Mouse (Mus musculus) liver, embryonic 14.5 days (tissue): ENCODE results near the gene Aldh6a1.

Experiments
- CTCF ChIP-seq: IDR thresholded peaks from 2 replicates; pipeline ENCODE4 v1.5.1; 2016; ENCODE audit warnings: antibody characterized with exemption, low read depth, control low read depth
- EP300 ChIP-seq: IDR thresholded peaks from 2 replicates; pipeline ENCODE4 v1.6.1; 2016; ENCODE audit warnings: antibody characterized with exemption, low read depth

DNA sequence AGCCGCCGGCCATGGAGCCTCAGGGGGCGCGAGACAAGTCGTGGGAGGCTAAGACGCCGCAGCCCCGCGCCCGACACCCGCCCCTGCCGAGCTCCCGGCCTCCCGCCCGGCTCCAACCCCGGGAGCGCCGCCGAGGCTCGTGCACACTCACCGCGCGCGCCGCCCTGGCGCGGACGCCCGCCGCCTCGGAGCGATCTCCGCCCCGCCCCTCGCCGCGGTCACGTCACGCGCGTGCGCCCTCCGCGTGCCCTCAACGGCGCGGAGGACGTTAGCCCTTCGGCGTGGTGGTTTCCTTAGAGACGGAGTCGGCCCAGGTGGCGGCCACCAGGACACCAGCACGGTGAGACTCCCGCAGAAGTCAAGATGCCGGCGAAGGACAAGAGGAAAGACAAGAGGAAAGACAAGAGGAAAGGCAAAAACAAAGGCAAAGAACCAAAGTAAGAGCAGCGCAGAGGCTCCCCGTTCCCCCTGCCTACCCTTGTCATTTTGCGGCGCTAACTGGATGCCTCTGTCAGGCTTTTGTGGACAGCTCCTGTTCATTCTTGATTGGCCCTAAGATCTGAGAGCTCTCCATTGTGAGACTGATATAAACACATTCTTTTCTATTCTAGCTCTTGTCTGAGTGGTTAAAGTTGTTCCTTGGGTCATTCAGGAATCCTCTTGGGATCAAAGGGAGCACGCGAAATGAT, 41.8 kb downstream of the Aldh6a1 start, which contains the start of the genes Entpd5 and Bbof1:
- TF ChIP-seq CTCF (no peak), EP300 (no peak)
